Mouse (Mus musculus) urinary bladder, adult 2 months (tissue): ENCODE results near the gene Gtf2a1l. TPM values are rescaled to one million over a fixed set of nuclear protein-coding genes. Genes with fewer than 3 reads are reported as not detected.

Experiments used
- DNase-seq: peaks from one replicate; pipeline ENCODE4 v3.0.0; 2022; ENCODE audit warnings: low spot score
- polyA plus RNA-seq: library from polyadenylated mRNA; depleted of rRNA; stranded (reverse); fragments of >200 nt; gene quantifications from 2 replicates; pipeline ENCODE4 v1.2.3, GENCODE M21; 2012; rRNA removed

Gtf2a1l gene
- polyA plus RNA-seq = not detected in 2 replicates

DNA sequence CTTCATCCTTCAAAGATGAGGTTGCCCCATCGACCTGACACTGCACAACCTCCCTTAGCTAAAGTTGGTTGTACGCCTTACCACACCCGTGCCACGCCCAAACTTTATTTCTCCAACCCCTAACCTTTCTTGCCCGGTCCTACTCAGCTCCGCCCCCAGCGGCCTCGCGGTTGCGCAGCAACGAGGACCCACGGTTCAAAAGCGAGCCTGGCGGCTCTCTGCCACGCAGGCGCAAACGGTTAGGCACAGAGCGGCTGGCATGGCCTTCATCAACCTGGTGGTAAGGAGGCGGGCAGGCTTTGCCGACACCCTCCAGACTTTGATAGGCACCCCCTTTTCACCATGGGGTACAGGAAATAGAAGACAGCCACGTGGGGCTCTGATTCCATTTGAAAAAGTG lies at the start of gene Gtf2a1l:
Gene Gtf2a1l (plus strand): TSS at position 209 of the 400 bp plus-strand sequence.
- DNase-seq = no peak

DNA sequence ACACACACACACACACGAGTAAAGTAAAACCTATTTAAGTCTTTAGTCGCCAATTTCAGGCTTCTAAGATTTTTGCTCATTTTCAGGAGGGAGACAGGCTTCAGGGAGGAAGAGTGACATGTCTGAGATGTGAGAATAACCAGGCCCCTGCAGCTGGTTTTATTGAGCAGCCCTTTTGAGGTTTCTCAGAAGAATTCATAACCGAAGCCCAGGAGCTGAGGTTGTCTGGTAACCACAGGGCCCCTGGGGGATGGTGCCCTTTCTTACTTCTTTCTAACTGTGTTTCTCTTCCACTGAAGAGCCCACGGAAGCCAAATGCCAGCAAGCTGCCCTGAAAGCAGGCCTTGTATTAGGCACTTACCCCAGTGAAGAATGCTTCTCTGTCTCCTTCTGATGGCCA lies 47.5 kb upstream of the Gtf2a1l start:
- DNase-seq = no peak

DNA sequence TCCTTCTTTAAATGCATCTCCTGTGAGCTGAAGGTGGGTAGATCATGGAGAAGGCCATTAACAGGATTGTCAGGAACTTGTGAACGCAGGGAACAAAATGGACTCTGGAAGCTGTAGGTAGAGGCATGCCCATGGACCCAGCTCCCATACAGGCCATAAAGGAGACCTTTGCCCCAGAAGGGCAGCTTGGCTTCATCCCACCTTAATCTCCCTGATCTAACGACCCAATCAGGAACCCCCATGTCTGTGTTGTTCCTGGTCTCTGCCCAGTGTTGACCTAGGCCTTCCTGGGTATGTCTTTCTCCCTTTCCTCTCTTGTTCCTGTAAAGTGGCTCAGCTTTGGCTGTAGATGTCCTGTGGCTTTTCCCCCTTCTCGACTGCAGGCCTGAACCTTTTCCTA lies 47.1 kb upstream of the Gtf2a1l start:
- DNase-seq = no peak

DNA sequence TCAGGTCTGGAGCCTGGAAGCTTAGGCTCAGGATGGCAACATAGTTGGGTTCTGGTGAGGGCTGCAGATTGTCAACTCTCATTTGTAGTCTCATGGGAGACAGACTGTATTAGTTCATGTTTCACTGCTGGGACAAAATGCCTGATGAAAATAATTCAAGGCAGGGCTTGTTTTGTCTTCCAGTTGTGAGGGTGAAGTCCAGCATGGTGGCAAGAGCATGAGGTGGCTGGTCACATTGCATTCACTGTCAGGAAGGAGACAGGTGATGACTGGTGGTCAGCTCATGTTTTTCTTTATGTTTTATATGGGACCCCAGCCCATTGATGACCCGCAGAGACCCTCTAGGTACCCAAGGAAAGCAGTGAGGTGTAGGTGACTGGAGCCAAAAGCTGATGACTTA lies 45.7 kb upstream of the Gtf2a1l start:
- DNase-seq = no peak

DNA sequence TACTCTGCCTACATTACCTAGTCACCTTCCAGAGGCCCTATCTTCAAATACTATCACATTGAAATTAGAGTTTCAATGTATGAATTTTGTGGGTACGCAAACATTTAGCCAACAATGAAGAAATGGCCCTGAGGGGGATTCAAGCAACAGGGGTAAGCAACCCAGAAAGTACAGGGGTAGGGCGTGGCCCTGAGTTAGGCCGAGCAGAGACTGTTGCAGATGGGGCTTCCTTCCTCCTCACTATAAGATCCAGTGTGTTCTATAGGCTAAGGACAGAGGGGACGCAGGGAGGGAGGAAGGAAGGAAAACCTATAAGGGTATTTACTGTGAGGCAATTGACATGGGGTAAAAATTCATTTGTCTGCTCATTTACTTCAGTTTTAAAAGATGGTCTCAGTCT lies 44.1 kb upstream of the Gtf2a1l start:
- no peak for DNase-seq

DNA sequence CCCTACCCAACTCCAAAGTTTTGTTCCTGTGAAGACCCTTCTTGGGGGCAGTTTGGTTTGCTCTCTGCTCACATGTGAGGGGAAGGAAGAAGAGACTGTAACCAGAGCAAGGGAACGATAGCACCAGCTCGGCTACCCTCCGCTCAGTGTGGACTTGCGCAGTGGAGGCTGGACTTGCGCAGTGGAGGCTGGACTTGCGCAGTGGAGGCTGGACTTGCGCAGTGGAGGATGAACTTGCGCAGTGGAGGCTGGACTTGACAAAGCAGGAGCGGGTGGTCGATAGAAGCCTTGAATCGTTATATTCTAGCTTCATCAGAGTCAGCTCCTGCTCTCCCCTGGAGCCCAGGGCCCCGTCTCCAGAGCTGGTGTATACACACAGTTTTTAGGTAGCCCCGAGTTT lies 43.1 kb upstream of the Gtf2a1l start:
- no peak for DNase-seq

DNA sequence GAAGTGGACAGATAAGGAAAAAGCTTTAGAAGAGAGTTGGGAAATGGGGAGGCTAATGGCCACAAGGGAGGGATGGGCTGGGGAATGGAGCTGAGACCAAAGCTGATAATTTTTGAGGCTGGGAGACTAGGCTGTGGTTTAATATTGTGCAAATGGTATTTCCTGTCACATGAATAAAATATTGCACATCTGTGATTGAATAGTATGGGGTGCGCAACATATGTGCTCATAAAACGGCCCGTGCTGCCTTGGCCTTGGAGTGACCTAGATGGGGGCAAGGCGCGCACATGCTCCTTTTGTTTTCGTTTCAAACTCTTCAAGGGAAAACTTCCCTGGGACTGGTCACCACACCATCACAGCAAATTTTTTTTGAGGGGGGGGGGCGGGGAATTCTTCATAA lies 42.5 kb upstream of the Gtf2a1l start:
- DNase-seq = no peak

DNA sequence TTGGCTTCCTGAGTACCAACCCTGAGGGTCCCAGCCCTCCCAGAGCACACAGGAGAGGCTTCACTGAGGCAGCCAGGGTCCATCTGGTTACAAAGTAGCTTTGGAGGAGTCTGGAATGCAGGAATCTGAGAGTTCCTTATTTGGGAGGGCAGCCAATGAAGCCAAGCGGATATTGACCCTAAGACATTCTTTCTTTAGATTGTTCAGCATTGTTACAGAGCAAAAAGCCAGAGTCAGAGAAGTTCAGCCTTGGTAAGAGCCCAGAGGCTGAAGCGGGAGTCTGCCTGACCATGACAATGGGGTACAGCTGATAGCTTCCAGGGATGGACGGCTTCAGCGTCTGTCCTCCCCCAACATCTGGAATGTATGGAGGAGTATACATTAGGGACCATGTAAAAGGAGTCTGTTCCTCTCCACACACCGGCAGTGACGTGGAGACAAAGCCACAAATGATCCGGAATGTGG lies 42.1 kb upstream of the Gtf2a1l start:
- no peak for DNase-seq

DNA sequence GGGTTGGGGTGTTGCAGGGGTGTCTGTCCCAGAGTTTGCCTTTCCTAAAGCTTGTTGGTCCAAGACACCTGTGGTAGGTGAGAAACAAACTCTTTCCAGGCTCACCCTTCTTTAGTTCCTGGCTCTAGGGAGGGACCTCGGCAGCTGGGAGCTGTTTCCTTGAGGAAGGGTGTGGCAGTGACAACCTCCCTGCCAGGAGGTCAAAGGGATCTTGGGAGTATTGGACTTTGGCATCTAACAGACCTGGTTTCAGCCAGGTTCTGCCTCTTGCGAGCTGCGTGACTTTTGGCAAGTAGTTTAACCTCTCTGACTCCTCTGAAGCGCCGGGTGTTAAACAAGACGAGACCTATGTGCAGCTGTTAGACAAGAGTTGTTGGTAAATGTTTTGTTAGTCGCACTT lies 41.3 kb upstream of the Gtf2a1l start:
- DNase-seq = no peak

DNA sequence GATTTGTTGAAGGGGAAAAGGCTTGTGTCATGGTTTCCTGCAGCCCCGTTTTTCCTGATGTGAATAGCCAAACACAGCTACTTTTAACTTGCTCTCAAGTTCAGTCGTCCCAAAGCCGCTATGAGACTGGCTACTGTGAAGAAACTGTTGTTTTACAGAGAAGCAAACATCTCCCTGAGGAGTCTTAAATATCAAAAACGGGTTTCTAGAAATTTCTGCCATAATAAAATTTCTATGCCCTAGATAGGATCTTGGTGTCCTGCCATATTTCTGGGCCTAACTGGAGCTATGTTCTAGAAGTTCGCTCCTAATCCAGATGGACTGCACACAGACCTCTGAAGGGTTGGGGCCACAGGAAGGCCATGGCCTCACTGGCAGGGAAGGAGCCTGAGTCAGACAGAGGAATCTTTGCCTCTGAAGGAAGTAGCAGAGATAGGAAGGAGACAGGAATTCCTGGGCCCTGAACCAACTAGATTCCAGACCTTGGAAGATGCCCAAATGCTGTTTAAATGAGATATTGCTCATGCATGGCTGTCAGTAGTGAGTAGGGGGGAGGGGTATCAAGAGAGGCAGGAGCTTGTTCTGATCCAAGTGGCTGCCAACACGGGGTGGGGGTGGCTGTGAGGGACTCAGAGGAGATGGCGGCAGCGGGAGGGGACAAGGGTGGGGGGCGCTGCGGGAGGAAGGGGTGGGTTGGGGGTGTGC lies 39.6 kb upstream of the Gtf2a1l start:
- no peak for DNase-seq

DNA sequence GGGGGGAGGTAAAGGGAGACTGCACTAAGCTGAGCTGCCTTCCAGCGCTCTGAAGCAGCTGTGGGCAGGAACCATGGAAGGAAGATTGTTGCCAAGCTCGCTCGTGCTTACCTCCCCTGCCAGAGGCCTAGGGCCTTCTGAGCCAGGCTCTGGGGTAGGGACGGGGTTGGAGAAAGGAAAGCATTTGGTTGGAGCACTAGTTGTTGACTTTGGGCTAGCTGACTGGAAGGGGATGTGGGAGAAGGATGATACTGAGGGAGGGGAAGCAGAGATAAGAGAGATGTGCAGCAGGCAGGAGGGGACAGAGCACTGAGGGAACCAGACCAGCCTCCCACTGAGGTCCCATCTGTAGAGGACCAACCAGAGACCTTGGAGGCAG lies 39.1 kb upstream of the Gtf2a1l start:
- no peak for DNase-seq

DNA sequence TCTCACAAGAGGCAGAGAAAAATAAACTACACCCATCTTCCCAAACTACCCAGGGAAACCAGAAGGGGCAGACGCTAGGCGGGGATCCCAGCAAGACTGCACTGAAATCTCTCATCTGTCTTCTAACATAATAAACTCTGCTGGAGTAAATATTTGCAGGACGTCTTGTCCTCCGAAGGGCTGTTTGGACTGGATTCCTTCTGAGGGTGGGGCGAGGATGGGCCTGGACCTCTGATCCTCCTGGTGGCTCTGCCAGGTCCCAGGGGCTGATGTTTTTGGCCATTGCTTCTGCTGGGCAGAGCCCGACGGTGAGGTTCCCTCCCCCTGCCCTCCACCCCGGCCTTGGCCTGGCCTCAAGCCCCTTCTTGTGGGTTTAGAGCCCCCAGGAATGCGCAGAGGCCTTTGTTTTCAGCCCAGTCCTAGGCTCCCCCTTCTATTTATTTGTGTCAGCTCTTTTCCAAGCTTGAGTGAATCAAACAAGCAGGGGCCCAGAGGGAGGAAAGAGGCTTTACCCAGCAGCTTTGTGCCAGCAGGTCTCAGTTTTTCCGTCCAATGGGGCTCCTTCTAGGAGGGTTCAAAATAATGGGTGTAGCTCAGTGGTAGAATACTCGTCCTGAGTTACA lies 38.4 kb upstream of the Gtf2a1l start:
- peak; percentile 31 for DNase-seq

DNA sequence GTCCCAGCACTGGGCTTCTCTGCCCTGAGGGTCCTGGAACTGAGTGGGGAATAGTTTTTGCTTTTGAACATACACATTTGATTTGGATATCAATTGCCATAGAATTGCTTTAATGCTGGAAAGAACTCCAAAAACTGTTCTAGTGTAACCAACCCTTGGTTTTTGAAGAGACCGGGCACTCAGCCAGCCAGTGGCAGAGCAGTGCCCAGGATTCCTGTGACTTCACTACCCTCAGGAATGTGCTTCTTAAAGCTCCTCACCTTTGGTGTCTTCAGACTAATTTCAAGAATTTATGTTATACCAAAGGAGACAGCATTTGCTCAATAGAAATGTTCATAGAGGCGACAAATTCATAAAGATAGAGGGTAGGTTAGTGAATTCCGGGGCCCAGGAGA lies 37.9 kb upstream of the Gtf2a1l start:
- DNase-seq = no peak

DNA sequence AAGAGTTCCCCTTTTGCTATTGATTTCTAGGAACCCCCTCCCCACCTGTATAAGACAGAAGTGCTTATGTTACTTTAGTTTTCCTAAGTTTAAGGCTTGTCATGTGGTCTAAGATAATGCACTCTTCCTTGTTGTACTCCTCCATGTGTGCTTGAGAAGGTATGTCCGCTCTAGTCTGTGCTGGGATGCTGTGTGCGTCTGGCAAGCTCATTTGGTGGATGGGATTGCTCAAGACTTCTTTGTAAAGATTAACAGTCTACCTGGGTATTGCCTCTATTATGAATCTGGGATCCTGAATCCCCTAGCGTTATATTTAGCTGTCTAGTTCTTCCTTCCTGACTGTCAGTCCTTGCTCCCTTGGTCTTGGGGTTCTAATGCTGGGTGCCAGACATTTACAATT lies 35.8 kb upstream of the Gtf2a1l start:
- no peak for DNase-seq

DNA sequence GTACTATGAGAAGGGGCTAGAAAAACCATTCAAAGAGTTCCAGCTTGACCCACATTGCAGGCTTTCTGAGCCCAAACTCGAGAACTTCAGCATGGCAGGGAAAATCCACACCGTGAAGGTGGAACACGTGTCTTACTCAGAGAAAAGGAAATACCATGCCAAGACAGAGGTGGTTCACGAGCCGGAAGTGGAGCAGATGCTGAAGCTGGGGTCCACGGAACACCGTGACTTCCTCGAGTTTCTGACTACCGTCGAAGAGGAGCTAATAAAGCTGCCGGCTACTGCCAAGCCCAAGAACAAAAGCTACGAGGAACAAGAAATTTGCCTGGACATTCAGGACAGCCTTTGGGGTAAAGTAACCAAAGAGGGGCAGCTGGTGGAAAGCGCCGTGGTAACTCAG lies 32.4 kb upstream of the Gtf2a1l start:
- DNase-seq = no peak

DNA sequence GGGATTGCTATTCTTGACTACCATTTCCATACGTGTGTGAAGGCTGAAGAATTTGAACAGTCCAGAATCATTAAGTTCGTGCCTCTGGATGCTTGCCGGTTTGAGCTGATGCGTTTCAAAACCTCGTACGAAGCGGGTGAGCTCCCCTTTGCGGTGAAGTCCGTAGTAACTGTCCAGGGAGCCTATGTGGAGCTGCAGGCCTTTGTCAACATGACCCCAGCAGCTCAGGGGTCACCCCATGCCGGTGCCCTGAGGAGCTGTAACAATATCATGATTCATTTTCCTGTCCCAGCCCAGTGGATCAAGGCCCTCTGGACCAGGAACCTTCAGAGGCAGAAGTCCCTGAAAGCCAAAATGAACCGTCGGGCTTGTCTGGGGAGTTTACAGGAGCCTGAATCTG lies 31.9 kb upstream of the Gtf2a1l start:
- no peak for DNase-seq

DNA sequence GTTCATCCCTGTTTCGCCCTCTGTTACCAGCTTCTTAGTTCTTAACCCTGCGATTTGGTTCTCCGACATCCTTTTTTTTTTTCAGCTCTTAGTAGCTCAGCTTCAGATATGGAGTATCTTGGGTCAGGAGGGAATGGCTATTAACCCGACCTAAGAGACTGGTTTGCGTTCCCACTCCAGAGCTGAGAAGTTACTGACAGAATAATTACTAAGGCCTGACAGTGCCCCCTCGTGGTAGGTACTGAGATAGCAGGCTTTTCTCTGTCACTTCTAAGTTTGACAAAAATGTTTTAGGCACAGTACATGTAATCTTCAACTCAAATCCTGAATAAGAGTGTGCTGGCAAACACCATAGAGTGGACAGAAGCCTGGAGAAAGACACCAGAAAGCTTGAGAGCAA lies 27.4 kb upstream of the Gtf2a1l start:
- no peak for DNase-seq

DNA sequence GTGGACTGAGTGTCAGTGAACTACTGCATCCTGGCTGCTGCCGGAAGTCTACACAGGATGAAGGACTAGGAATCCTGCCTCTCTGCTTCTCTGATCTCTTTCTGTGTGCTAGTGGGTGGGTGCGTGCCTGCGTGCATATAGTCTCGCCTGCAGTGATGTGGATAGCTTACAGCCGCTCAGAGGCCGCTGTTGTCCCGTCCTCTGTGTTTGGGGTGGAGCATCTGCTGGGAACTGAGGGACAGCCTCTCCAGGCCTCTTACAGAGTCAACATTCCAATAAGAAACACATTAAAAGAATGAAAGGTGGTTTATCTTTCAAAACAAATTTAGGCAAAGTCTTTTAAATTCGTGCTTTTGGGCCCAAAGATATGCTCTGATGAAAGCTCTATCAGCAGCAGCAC lies 26.6 kb upstream of the Gtf2a1l start:
- DNase-seq = no peak

DNA sequence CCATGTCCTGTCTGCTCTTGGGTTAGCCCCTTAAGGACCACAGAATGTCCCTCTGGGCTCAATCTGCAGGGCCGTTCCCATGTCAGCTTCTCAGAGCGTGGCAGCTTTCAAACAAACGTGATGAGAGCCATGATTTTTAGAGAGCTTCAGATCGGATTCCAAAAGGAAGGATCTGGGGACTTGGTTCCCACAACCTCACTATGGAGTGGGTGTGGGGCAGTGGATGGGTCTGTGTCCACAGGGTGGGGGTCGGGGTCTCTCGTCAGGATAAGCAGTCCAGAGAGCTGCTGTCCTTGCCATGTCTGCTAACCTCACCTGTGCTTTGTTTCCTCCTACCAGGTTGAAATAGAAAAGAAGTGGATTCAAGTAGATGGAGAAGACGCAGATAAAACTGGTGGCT lies 23.6 kb upstream of the Gtf2a1l start:
- no peak for DNase-seq

DNA sequence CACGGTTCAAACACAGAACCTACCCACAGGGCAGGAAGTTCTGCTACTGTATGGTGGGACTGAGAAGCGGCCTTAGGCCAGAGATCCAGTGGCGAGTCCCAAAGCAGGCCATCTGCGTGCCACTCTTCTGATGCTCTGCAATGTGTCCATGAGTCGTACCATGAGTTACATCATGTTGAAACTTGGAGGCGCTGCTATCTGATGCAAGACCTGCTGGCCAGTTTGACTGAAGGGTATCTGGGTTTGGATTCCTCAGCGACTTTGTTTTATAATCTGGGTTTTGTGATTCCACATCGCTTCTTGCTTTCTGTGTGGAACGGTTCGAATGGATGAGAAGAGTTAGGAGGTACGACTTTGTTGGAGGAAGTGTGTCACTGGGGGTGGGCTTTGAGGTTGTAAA lies 23.2 kb upstream of the Gtf2a1l start:
- DNase-seq = no peak

DNA sequence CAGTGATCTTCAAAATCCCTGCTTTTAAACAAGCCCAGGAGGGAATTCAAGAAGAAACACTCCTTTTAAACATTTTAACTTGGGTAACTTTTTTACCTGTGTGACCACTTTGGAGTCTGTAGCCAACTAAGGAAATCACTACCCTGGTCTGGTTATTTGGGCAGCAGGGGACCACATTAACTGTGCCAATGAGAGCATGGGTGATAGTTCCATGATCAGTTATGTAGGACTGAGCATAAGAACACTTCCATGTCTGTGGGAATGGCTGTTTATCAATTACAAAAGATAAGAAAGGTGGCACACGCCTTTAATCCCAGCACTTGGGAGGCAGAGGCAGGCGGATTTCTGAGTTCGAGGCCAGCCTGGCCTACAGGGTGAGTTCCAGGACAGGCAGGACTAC lies 21.3 kb upstream of the Gtf2a1l start:
- DNase-seq = no peak

DNA sequence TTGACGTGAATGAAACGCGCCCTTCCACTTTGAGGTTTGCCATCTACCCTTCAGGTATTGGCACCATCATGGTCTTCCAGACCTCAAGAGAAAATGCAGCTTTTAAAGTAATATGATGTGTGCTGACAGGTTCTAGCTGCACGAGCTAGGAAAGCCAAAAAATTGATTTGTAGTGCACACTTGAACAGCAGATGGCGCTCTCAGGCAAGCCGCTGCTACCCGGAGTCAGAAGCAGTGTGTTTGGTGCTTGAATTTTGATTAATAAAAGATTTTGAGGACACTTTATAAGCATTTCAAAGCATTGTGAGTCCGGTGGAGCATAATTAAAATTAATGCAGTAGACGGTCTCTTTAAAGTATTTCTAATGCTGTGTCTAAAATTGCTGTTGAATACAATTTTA lies 16.4 kb upstream of the Gtf2a1l start:
- no peak for DNase-seq

DNA sequence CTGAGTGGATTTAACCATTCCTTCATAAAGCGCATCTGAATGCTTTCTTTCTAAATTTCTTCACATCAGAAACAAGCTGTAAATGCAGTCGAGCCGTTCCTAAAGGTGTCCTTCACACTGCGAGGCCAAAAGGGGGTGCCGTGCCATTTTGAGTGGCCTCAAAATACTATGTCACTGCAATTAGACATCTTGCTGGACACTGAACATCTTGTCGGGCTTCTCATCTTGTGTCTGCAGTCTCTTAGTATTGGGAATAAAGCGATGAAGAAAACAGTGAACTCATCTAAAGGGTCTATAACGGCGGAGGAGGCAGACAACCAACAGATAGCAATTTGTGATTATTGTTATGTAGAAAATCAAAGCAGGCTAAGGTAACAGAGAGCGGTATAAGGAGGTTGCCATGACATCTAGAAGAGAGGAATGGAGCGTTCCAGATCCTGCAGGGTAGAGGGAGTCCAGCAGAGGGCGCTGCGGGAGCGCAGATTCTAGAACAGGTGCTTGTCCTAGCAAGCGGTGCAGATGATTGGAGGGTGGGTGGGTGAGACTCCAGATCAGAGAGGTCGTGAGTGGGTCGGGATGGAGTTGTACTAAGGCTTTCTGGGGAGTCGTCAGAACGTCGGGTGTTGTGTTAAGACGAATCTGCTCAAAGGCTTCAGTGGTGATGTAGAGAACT lies 15.6 kb upstream of the Gtf2a1l start:
- peak; percentile 52 for DNase-seq
